Mouse (Mus musculus) erythroblast, embryonic 14.5 days (primary cell): ENCODE measurements around the gene Gm49336.

Experiments
- GATA1 ChIP-seq: IDR thresholded peaks from 2 replicates; pipeline ENCODE4 v1.6.1; 2012; ENCODE audit warnings: low read length, inconsistent platforms, mixed read lengths
- TAL1 ChIP-seq: IDR thresholded peaks from 3 replicates; pipeline ENCODE4 v1.6.1; 2012; ENCODE audit warnings: low read length, inconsistent platforms, mixed read lengths

- TF ChIP-seq GATA1 (no peak), TAL1 (no peak)
Measured at GRCm38 (mm10) chr14:60163367-60163766, 87.9 kb downstream of the Gm49336 start.
